In the genomic region with DNA sequence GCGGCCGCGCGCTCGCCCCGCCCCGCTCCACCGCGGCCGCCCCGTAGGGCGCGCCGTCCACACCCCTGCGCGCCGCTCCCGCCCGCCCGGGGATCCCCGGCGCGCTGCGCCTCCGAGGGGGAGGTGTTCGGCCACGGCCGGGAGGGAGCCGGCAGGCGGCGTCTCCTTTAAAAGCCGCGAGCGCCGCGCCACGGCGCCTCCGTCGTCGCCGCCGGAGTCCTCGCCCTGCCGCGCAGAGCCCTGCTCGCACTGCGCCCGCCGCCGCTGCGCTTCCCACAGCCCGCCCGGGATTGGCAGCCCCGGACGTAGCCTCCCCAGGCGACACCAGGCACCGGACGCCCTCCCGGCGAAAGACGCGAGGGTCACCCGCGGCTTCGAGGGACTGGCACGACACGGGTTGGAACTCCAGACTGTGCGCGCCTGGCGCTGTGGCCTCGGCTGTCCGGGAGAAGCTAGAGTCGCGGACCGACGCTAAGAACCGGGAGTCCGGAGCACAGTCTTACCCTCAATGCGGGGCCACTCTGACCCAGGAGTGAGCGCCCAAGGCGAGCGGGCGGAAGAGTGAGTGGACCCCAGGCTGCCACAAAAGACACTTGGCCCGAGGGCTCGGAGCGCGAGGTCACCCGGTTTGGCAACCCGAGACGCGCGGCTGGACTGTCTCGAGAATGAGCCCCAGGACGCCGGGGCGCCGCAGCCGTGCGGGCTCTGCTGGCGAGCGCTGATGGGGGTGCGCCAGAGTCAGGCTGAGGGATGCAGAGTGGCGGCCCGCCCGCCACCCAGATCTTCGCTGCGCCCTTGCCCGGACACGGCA, we compare ENCODE assay signal across 8 mouse cellular contexts. TPM values are rescaled to one million over a fixed set of nuclear protein-coding genes. Genes with fewer than 3 reads are reported as not detected.
DNase-seq lines count a peak whose midpoint lies in the region; ATAC-seq and TF ChIP-seq lines count a peak whose summit lies in the region.

A gene (plus strand): TSS at position 129 of the 811 bp plus-strand sequence.

- no peak for TF ChIP-seq CTCF in heart, postnatal 0 days (IDR thresholded peaks at IDR 0.05; ENCODE audit: low read depth)

- peak within 1 kb of the TSS; percentile 55 for H3K4me3 ChIP-seq in forebrain, embryonic 14.5 days (ENCODE audit: low read depth, low read length)
- peak within 1 kb of the TSS; percentile 54 for H3K4me3 ChIP-seq in heart, postnatal 0 days (ENCODE audit: low read depth, low read length)
- peak within 1 kb of the TSS; percentile 53 for H3K4me3 ChIP-seq in liver, embryonic 16.5 days (ENCODE audit: low read depth, low read length)
- H3K4me3 ChIP-seq in neural tube, embryonic 13.5 days, result peak within 1 kb of the TSS; percentile 67

- peak; percentile 3 for DNase-seq in thymus, postnatal 14 days
- DNase-seq in thymus, postnatal 10 days (ENCODE audit: low spot score in 2 of 2), result no peak
- DNase-seq in forebrain, embryonic 14.5 days (ENCODE audit: low spot score), result peak; percentile 65
- peak; percentile 31 for DNase-seq in heart, postnatal 0 days (ENCODE audit: low spot score)
- peak; percentile 47 to 69 for DNase-seq in kidney, postnatal 25 days
- peak; percentile 74 for DNase-seq in urinary bladder, postnatal 25 days (ENCODE audit: low spot score)

- peak; percentile 66 for ATAC-seq in forebrain, embryonic 14.5 days
- peak; percentile 63 for ATAC-seq in heart, postnatal 0 days (ENCODE audit: insufficient read depth, low read depth)
- peak; percentile 62 for ATAC-seq in liver, embryonic 16.5 days (ENCODE audit: low read depth)
- peak; percentile 80 for ATAC-seq in neural tube, embryonic 13.5 days (ENCODE audit: low read depth)

- no peaks in the 10 kb centered on the region for H3K9me3 ChIP-seq in forebrain, embryonic 14.5 days (replicated peaks; ENCODE audit: control insufficient read depth, low read length)
- no peaks in the 10 kb centered on the region for H3K9me3 ChIP-seq in heart, postnatal 0 days (replicated peaks; ENCODE audit: control insufficient read depth, low read length)
- H3K9me3 ChIP-seq in liver, embryonic 16.5 days (replicated peaks; ENCODE audit: control insufficient read depth, low read length), result no peaks in the 10 kb centered on the region
- H3K9me3 ChIP-seq in neural tube, embryonic 13.5 days, result no peaks in the 10 kb centered on the region

- H3K27me3 ChIP-seq in forebrain, embryonic 14.5 days (replicated peaks; ENCODE audit: control insufficient read depth, insufficient read depth, low read length), result peaks cover 49% of the 10 kb centered on the region
- peaks cover 47% of the 10 kb centered on the region for H3K27me3 ChIP-seq in heart, postnatal 0 days (ENCODE audit: control insufficient read depth, insufficient read depth, low read length)
- peaks cover 55% of the 10 kb centered on the region for H3K27me3 ChIP-seq in liver, embryonic 16.5 days (ENCODE audit: control insufficient read depth, insufficient read depth, low read depth, low read length)
- peaks cover 65% of the 10 kb centered on the region for H3K27me3 ChIP-seq in neural tube, embryonic 13.5 days

- peaks cover 9% of the 10 kb centered on the region for H3K4me1 ChIP-seq in forebrain, embryonic 14.5 days (ENCODE audit: control insufficient read depth, insufficient read depth, low read length)
- peaks cover 5% of the 10 kb centered on the region; the same call in 1 of the 2 replicates for H3K4me1 ChIP-seq in heart, postnatal 0 days (ENCODE audit: control insufficient read depth, insufficient read depth)
- no peaks in the 10 kb centered on the region for H3K4me1 ChIP-seq in liver, embryonic 16.5 days (ENCODE audit: control insufficient read depth, low read depth, low read length)
- H3K4me1 ChIP-seq in neural tube, embryonic 13.5 days (replicated peaks), result peaks cover 31% of the 10 kb centered on the region

- no peak within 1 kb of the TSS for H3K27ac ChIP-seq in forebrain, embryonic 14.5 days (ENCODE audit: low read depth, low read length)
- H3K27ac ChIP-seq in heart, postnatal 0 days (ENCODE audit: low read depth), result no peak within 1 kb of the TSS
- no peak within 1 kb of the TSS for H3K27ac ChIP-seq in liver, embryonic 16.5 days (ENCODE audit: low read length)
- no peak within 1 kb of the TSS for H3K27ac ChIP-seq in neural tube, embryonic 13.5 days (replicated peaks)

- no peaks in the 10 kb centered on the region for H3K36me3 ChIP-seq in forebrain, embryonic 14.5 days (ENCODE audit: control insufficient read depth, insufficient read depth, low read length)
- H3K36me3 ChIP-seq in heart, postnatal 0 days (replicated peaks; ENCODE audit: control insufficient read depth, insufficient read depth, low read length), result no peaks in the 10 kb centered on the region
- no peaks in the 10 kb centered on the region for H3K36me3 ChIP-seq in liver, embryonic 16.5 days (ENCODE audit: control insufficient read depth, insufficient read depth)
- H3K36me3 ChIP-seq in neural tube, embryonic 13.5 days, result no peaks in the 10 kb centered on the region

- TF ChIP-seq EP300 in heart, postnatal 0 days (IDR thresholded peaks at IDR 0.05; ENCODE audit: low read depth), result no peak

- H3K4me2 ChIP-seq in forebrain, embryonic 14.5 days (ENCODE audit: low read length), result peak within 1 kb of the TSS; percentile 97
- H3K4me2 ChIP-seq in heart, postnatal 0 days (ENCODE audit: low read depth, low read length), result peak within 1 kb of the TSS; percentile 78
- peak within 1 kb of the TSS; percentile 50 for H3K4me2 ChIP-seq in liver, embryonic 16.5 days (ENCODE audit: low read depth, low read length)
- H3K4me2 ChIP-seq in neural tube, embryonic 13.5 days, result peak within 1 kb of the TSS; percentile 84

- under 1% methylated on average over 101 of the region's 110 CpGs for WGBS in forebrain, embryonic 14.5 days
- under 1% methylated on average over 88 of the region's 110 CpGs for whole genome bisulfite sequencing in heart, postnatal 0 days
- WGBS in liver, embryonic 16.5 days (ENCODE audit: insufficient replicate concordance), result under 1% methylated on average over 84 of the region's 110 CpGs
- WGBS in neural tube, embryonic 13.5 days, result under 1% methylated on average over 103 of the region's 110 CpGs

- H3K9ac ChIP-seq in forebrain, embryonic 14.5 days (ENCODE audit: low read length), result peak within 1 kb of the TSS; percentile 59
- peak within 1 kb of the TSS; percentile 6 for H3K9ac ChIP-seq in heart, postnatal 0 days (replicated peaks; ENCODE audit: low read depth, low read length)
- H3K9ac ChIP-seq in liver, embryonic 16.5 days (ENCODE audit: low read depth, low read length), result peak within 1 kb of the TSS; percentile 24; the same call in 1 of the 2 replicates
- peak within 1 kb of the TSS; percentile 73 for H3K9ac ChIP-seq in neural tube, embryonic 13.5 days

RNA-seq across cellular contexts. Expression of the gene that starts here (rescaled TPM):
- polyA plus RNA-seq in forebrain, embryonic 14.5 days (2014; fragmentation: Nextera tagmentation; extraction: Ambion mirVana), result 0.88 and 1.2 TPM in 2 replicates
- 2.6 and 4.9 TPM in 2 replicates for total RNA-seq in heart, postnatal 0 days (2014; rRNA removed; ENCODE audit: low replicate concordance)
- polyA plus RNA-seq in heart, postnatal 0 days (2015; fragmentation: Nextera tagmentation; extraction: Ambion mirVana), result 2.8 and 3.1 TPM in 2 replicates
- 2.6 and 2.8 TPM in 2 replicates for polyA plus RNA-seq in liver, embryonic 16.5 days (2015; fragmentation: Nextera tagmentation; extraction: Ambion mirVana)
- 2.6 and 3.2 TPM in 2 replicates for polyA plus RNA-seq in neural tube, embryonic 13.5 days (2015; fragmentation: Nextera tagmentation; extraction: Ambion mirVana)

Comparison
In these comparisons a context has a peak if more than half of its experiments do, and no peak if none do; other contexts are left out.
1. DNase-seq: peak in thymus, postnatal 14 days (single experiment), forebrain, embryonic 14.5 days (single experiment), heart, postnatal 0 days (single experiment), kidney, postnatal 25 days (2 of 2) and urinary bladder, postnatal 25 days (single experiment); none in thymus, postnatal 10 days (0 of 2).
2. H3K9ac ChIP-seq: peak in every context shown above with its lines; median percentile 73 in neural tube, embryonic 13.5 days; 59 in forebrain, embryonic 14.5 days; 24 in liver, embryonic 16.5 days; 6 in heart, postnatal 0 days.
3. Peak in every context shown above with its lines, with median percentiles within 50 percentile points of each other: ATAC-seq, H3K4me2 ChIP-seq and H3K4me3 ChIP-seq.